Mouse (Mus musculus): ENCODE results near the gene Zbtb25.

The Zbtb25 gene

GRCm38 (mm10) chr12:76336111-76336965, 33.1 kb downstream of the Zbtb25 start:
- no peak for DNase-seq

- no peak for DNase-seq
Observed at GRCm38 (mm10) chr12:76335641-76336040, 33.8 kb downstream of the Zbtb25 start.

DNA sequence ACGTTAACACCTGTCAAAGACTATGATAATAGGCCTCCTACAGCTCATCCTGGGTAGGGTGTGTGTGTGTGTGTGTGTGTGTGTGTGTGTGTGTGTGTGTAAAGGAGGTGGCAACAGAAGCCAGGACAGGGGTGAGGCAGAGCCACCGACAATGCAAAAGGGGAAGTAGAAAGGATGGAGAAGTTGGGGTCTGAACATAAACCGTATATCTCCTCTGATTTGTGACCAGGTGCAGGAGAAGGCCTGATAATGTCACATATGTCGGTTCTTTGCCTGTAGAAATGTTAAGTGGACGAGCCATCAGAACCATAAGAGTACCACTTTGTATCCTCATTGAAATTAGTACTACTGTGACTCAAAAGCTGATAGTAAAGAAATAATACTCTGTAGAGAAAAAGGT, 35.7 kb downstream of the Zbtb25 start:
- no peak for DNase-seq

GRCm38 (mm10) chr12:76328567-76329354, 40.6 kb downstream of the Zbtb25 start:
- DNase-seq: no peak

GRCm38 (mm10) chr12:76326437-76327220, 42.8 kb downstream of the Zbtb25 start:
- peak; percentile 79 for DNase-seq

- peak; percentile 69 for DNase-seq
Observed at GRCm38 (mm10) chr12:76324679-76325431, 44.5 kb downstream of the Zbtb25 start, which contains the start of gene Akap5. Gene Akap5, plus strand, starts transcription at chr12:76324891.

- DNase-seq: no peak
Observed at GRCm38 (mm10) chr12:76318282-76319212, 50.9 kb downstream of the Zbtb25 start.

- DNase-seq: no peak
Observed at GRCm38 (mm10) chr12:76311951-76312350, 57.5 kb downstream of the Zbtb25 start.

- DNase-seq: no peak
Observed at GRCm38 (mm10) chr12:76311227-76311626, 58.2 kb downstream of the Zbtb25 start.

GRCm38 (mm10) chr12:76310633-76311032, 58.8 kb downstream of the Zbtb25 start:
- DNase-seq: no peak

- DNase-seq: no peak
Observed at GRCm38 (mm10) chr12:76310007-76310406, 59.4 kb downstream of the Zbtb25 start.

GRCm38 (mm10) chr12:76308436-76308835, 61.0 kb downstream of the Zbtb25 start:
- DNase-seq: no peak

GRCm38 (mm10) chr12:76307964-76308363, 61.4 kb downstream of the Zbtb25 start:
- DNase-seq: peak; percentile 84

DNA sequence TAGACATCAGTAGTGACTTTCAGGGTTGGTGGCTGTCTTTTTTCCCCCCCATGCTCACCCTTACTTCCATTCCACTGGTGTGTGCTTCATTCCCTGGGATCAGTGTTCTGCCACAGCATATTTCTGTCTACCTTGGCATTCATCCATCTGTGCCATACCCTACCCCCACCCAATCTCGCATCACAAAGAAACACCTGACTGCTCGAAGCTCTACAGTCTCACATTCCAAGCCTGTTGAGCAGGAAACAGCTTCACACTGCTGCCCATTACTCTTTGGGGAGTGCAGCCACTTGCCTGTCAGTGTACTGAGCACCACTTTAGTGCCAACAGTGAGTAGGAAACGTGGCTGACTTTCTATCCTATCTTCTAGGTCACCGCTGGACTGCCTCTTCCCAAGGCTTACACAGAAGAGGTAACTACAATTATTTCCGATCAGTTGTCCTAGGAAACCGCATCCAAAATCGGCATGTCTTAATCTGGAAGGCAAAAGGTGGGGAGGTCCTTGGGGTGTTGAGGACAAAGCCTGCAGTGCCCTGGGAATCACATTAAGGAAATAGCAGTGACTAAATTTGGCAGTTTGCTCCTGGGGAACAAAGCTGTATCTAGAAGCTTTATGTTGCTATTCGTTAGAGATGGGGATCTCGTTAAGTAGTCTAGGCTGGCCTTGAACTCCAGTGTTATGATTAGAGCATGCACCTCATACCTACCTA, 62.4 kb downstream of the Zbtb25 start:
- DNase-seq: no peak

- DNase-seq: no peak
Observed at GRCm38 (mm10) chr12:76305107-76305506, 64.3 kb downstream of the Zbtb25 start.

- no peak for DNase-seq
Observed at GRCm38 (mm10) chr12:76304199-76304598, 65.2 kb downstream of the Zbtb25 start.

DNA sequence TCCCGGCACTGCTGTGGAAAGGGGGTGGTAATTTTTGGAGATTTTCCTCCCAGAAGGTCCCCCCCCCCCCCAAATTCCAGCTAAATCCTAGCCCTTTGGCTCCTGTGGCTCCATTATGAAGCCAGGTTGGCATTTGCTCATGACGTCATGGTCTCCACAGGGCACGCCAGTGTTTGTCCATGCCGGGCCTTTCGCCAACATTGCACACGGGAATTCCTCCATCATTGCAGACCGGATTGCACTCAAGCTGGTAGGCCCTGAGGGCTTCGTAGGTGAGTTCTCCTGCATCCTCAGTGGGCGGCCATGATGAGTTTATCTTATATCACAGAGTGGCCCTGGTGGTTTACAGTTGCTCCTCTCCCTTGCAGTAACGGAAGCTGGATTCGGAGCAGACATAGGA, 65.9 kb downstream of the Zbtb25 start:
- DNase-seq: no peak

DNA sequence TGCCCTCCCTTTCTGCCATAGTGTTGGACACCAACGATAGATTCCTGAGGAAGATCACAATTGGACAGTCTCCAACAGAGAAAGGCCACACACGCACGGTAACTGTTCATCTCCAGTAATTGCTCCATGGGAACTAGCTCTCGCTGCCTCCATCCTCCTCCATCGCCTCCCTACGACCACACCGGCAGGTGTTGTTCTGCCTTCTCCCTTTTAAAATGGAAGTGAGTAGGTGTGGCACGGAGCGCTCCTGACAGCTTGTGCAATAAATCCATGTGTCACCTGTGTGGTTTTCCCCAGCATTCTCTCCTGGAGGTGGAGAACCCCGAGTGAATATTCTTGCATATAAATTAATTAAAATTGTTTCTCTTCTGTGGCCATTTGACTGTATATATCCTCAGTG, 69.0 kb downstream of the Zbtb25 start:
- peak; percentile 67 for DNase-seq

GRCm38 (mm10) chr12:76299361-76299906, 70.0 kb downstream of the Zbtb25 start:
- DNase-seq: no peak

DNA sequence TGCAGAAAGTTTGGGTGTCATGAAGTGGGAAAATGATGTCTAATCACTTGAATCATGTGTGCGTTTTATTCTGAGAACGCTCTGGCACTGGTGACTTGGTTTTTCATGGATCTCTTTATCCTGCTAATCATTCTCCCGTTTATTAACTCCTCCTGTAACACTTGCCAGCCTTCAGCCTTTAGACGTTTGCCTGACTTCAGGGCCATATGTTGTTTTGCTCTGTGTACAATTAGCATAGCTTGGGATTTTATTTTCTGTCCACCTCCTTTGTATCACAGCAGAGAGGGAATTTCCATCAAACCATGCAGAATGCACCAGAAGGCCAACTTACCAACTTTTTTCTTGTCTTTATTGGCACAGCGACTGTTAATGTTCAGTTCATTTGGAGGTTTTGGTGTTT, 71.6 kb downstream of the Zbtb25 start:
- DNase-seq: no peak
